Comparison of ENCODE assay signal across 7 mouse cellular contexts in the genomic region with DNA sequence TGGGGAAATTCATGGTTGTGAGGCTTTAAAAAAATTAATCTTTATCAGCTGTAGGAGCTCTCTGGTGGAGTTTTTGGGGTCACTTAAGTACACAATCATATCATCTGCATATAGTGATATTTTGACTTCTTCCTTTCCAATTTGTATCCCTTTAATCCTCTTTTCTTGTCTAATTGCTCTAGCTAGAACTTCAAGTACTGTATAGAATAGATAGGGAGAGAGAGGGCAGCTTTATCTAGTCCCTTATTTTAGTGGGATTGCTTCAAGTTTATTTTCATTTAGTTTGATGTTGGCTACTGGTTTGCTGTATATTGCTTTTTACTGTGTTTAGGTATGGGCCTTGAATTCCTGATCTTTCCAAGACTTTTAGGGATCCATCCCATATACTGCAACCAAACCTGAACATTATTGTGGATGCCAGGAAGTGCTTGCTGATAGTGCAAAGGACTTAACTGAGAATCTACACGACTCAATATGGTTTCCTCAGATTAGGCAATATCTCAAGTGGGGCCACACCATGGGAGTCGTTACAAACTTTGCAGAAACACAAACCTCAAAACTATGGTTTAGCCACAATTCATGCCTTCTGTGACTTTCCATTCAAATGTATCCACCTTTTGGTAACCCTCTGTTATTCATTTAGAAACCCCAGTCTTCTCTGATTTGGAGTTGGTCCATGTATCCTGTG.
DNase-seq lines count a peak whose midpoint lies in the region; ATAC-seq and TF ChIP-seq lines count a peak whose summit lies in the region.
"Not testable (repeated sequence)": the region's sequence is repeated elsewhere in the genome, so short reads cannot be mapped to it uniquely, and the experiment has no call there.

No protein-coding gene starts in this region.

- TF ChIP-seq EP300 in liver, postnatal 0 days (IDR thresholded peaks at IDR 0.05; ENCODE audit: low read depth), result not testable (repeated sequence)

- not testable (repeated sequence) for DNase-seq in liver, embryonic 11.5 days (ENCODE audit: low spot score); liver, embryonic 13.5 days; liver, postnatal 0 days

- H3K9ac ChIP-seq in liver, embryonic 11.5 days (ENCODE audit: low read depth, low read length); liver, embryonic 13.5 days; liver, embryonic 15.5 days; liver, postnatal 0 days (replicated peaks): not testable (repeated sequence)

- TF ChIP-seq CTCF in liver, postnatal 0 days (IDR thresholded peaks at IDR 0.05; ENCODE audit: low read depth), result not testable (repeated sequence)

- H3K4me1 ChIP-seq in liver, embryonic 11.5 days (replicated peaks; ENCODE audit: control insufficient read depth, insufficient read depth, low read length); liver, embryonic 13.5 days (replicated peaks); liver, embryonic 15.5 days (replicated peaks); liver, postnatal 0 days (ENCODE audit: insufficient read depth): not testable (repeated sequence)

- H3K27me3 ChIP-seq in liver, embryonic 11.5 days (replicated peaks; ENCODE audit: control insufficient read depth, insufficient read depth, low read length); liver, embryonic 13.5 days; liver, embryonic 15.5 days; liver, postnatal 0 days (ENCODE audit: insufficient read depth, low read length): not testable (repeated sequence)

- H3K4me3 ChIP-seq in liver, embryonic 11.5 days (ENCODE audit: low read depth, low read length); liver, embryonic 13.5 days (replicated peaks); liver, embryonic 15.5 days (replicated peaks); liver, postnatal 0 days (ENCODE audit: low read depth, low read length): not testable (repeated sequence)

- not testable (repeated sequence) for H3K27ac ChIP-seq in liver, embryonic 11.5 days (ENCODE audit: low read depth, low read length); liver, embryonic 13.5 days; liver, embryonic 15.5 days (replicated peaks); liver, postnatal 0 days (ENCODE audit: low read depth)

- peak; percentile 58 for ATAC-seq in common myeloid progenitor, adult 5-6 weeks (replicated peaks; ENCODE audit: low read depth, poor library complexity, severe bottlenecking)
- ATAC-seq in erythroid progenitor cell, adult 5-6 weeks (replicated peaks; ENCODE audit: low FRiP score, poor library complexity, severe bottlenecking), result peak; percentile 79
- peak; percentile 89 for ATAC-seq in liver, embryonic 11.5 days (replicated peaks; ENCODE audit: low FRiP score)
- peak; percentile 97 for ATAC-seq in liver, embryonic 13.5 days (ENCODE audit: low read depth)
- peak; percentile 85 for ATAC-seq in liver, embryonic 15.5 days (ENCODE audit: insufficient read depth)
- ATAC-seq in liver, postnatal 0 days, result peak; percentile 56; the same call in 1 of the 2 replicates
- peak; percentile 68 for ATAC-seq in megakaryocyte progenitor cell, adult 5-6 weeks (replicated peaks; ENCODE audit: poor library complexity)

- not testable (repeated sequence) for H3K4me2 ChIP-seq in liver, embryonic 11.5 days; liver, embryonic 13.5 days; liver, embryonic 15.5 days; liver, postnatal 0 days (ENCODE audit: low read depth, low read length)

- H3K9me3 ChIP-seq in liver, embryonic 11.5 days (ENCODE audit: control insufficient read depth, low read length); liver, embryonic 13.5 days (replicated peaks); liver, embryonic 15.5 days (replicated peaks); liver, postnatal 0 days (ENCODE audit: low read length): not testable (repeated sequence)

- not testable (repeated sequence) for H3K36me3 ChIP-seq in liver, embryonic 11.5 days (ENCODE audit: control insufficient read depth, insufficient read depth, low read length); liver, embryonic 13.5 days; liver, embryonic 15.5 days (replicated peaks); liver, postnatal 0 days (replicated peaks; ENCODE audit: insufficient read depth, low read length)

- no CpG with 5 or more reads among the region's 2 CpGs for WGBS in liver, embryonic 11.5 days
- 0% methylated on average over 1 of the region's 2 CpGs for WGBS in liver, embryonic 13.5 days (ENCODE audit: insufficient replicate concordance)
- WGBS in liver, embryonic 15.5 days (ENCODE audit: insufficient replicate concordance), result no CpG with 5 or more reads among the region's 2 CpGs
- no CpG with 5 or more reads among the region's 2 CpGs for WGBS in liver, postnatal 0 days (ENCODE audit: insufficient replicate concordance)
